Mouse (Mus musculus) heart, adult 10 weeks (tissue): ENCODE results near the gene Igsf6. TPM values are rescaled to one million over a fixed set of nuclear protein-coding genes. Genes with fewer than 3 reads are reported as not detected.

ENCODE experiments used
- polyA plus RNA-seq: library from polyadenylated mRNA; stranded (reverse); fragments of 350-450 nt; fragmentation: Illumina TruSeq; extraction: RNeasy Lipid Tissue Mini Kit (QIAGEN cat#74804); gene quantifications from one replicate; pipeline ENCODE4 v1.2.3, GENCODE M21; 2014; ENCODE audit warnings: low read depth, low replicate concordance

Gene Igsf6
- polyA plus RNA-seq: 1.7 TPM

GRCm38 (mm10) chr7:121074281-121074680, at the start of gene Igsf6:
Gene Igsf6, minus strand, starts transcription at chr7:121074572.

GRCm38 (mm10) chr7:121081350-121081749, 7.0 kb upstream of the Igsf6 start, which contains the start of gene Otoa:
Gene Otoa, plus strand, starts transcription at chr7:121081650.

GRCm38 (mm10) chr7:121033856-121034652, 40.3 kb downstream of the Igsf6 start, which contains the start of gene Mettl9:
Gene Mettl9, plus strand, starts transcription at chr7:121034445.

Other genes starting within 250 kb of the Igsf6 start
- gene Eef2k, start 231.7 kb downstream of the Igsf6 start, polyA plus RNA-seq: 28.5 TPM
- gene Polr3e, start 156.8 kb downstream of the Igsf6 start, polyA plus RNA-seq: 10.2 TPM
- 9.5 TPM for gene Cdr2, start 92.3 kb downstream of the Igsf6 start, polyA plus RNA-seq
- gene Mfsd13b, start 92.1 kb downstream of the Igsf6 start, polyA plus RNA-seq: 0.42 TPM
- gene Mettl9, start 40.1 kb downstream of the Igsf6 start, polyA plus RNA-seq: 77.1 TPM
- not detected for gene Otoa, start 7.1 kb upstream of the Igsf6 start, polyA plus RNA-seq